Mouse (Mus musculus): Measurements from ENCODE around the gene Slc35g2. TPM values are rescaled to one million over a fixed set of nuclear protein-coding genes. Genes with fewer than 3 reads are reported as not detected.

Slc35g2 gene
- total and polyA plus RNA-seq, 2 experiments = 0.09 to 0.65 TPM

GRCm38 (mm10) chr9:100555686-100556085, 15.2 kb downstream of the Slc35g2 start:
- Histone ChIP-seq H3K27me3 (ENCODE audit: control insufficient read depth, insufficient read depth, low read length) (no peaks in the 10 kb centered on the region), H3K27ac (replicated peaks; ENCODE audit: insufficient read depth, low read depth, low read length) (no peak overlapping the region), H3K36me3 (ENCODE audit: control insufficient read depth, insufficient read depth, low read length) (peaks cover 4% of the 10 kb centered on the region), H3K9ac (ENCODE audit: low read depth, low read length) (no peak overlapping the region), H3K4me1 (ENCODE audit: control insufficient read depth, insufficient read depth, low read length) (no peaks in the 10 kb centered on the region), H3K4me3 (ENCODE audit: insufficient read depth, low read depth, low read length) (no peak overlapping the region), H3K79me2 (ENCODE audit: control insufficient read depth, insufficient read depth, low read length) (no peaks in the 10 kb centered on the region)
- 84% methylated on average over 5 of the region's 5 CpGs for WGBS
- no peak for DNase-seq (ENCODE audit: extremely low read depth, low read depth, low spot score)
- no peak for TF ChIP-seq CTCF (IDR thresholded peaks at IDR 0.05; ENCODE audit: low read depth, low read length)
- no peak for TF ChIP-seq POLR2A (IDR thresholded peaks at IDR 0.05; ENCODE audit: extremely low read depth, insufficient read depth, low read length)

GRCm38 (mm10) chr9:100548313-100548712, 22.6 kb downstream of the Slc35g2 start:
- no peaks in the 10 kb centered on the region for H3K27me3 ChIP-seq (ENCODE audit: control insufficient read depth, insufficient read depth, low read length)
- no peak overlapping the region for H3K4me3 ChIP-seq (ENCODE audit: insufficient read depth, low read depth, low read length)
- H3K36me3 ChIP-seq (ENCODE audit: control insufficient read depth, insufficient read depth, low read length) = peaks cover 4% of the 10 kb centered on the region
- peaks cover 2% of the 10 kb centered on the region; the same call in 1 of the 2 replicates for H3K79me2 ChIP-seq (ENCODE audit: control insufficient read depth, insufficient read depth, low read length)
- H3K9ac ChIP-seq (ENCODE audit: low read depth, low read length) = no peak overlapping the region
- no peak for DNase-seq (ENCODE audit: extremely low read depth, low read depth, low spot score)
- TF ChIP-seq CTCF (IDR thresholded peaks at IDR 0.05; ENCODE audit: low read depth, low read length) = no peak
- TF ChIP-seq POLR2A (IDR thresholded peaks at IDR 0.05; ENCODE audit: extremely low read depth, insufficient read depth, low read length) = no peak
- 96% methylated on average over 2 of the region's 2 CpGs for WGBS
- H3K27ac ChIP-seq (replicated peaks; ENCODE audit: insufficient read depth, low read depth, low read length) = no peak overlapping the region
- no peaks in the 10 kb centered on the region for H3K4me1 ChIP-seq (ENCODE audit: control insufficient read depth, insufficient read depth, low read length)

GRCm38 (mm10) chr9:100546594-100546910, 24.3 kb downstream of the Slc35g2 start:
- DNase-seq (ENCODE audit: extremely low read depth, low read depth, low spot score) = peak; percentile 78
- Histone ChIP-seq H3K79me2 (ENCODE audit: control insufficient read depth, insufficient read depth, low read length) (peaks cover 3% of the 10 kb centered on the region; the same call in 1 of the 2 replicates), H3K9ac (ENCODE audit: low read depth, low read length) (peak overlapping the region; percentile 74), H3K27ac (replicated peaks; ENCODE audit: insufficient read depth, low read depth, low read length) (peak overlapping the region; percentile 81), H3K4me1 (ENCODE audit: control insufficient read depth, insufficient read depth, low read length) (no peaks in the 10 kb centered on the region), H3K4me3 (ENCODE audit: insufficient read depth, low read depth, low read length) (peak overlapping the region; percentile 68), H3K36me3 (ENCODE audit: control insufficient read depth, insufficient read depth, low read length) (no peaks in the 10 kb centered on the region), H3K27me3 (ENCODE audit: control insufficient read depth, insufficient read depth, low read length) (no peaks in the 10 kb centered on the region)
- no peak for TF ChIP-seq POLR2A (IDR thresholded peaks at IDR 0.05; ENCODE audit: extremely low read depth, insufficient read depth, low read length)
- TF ChIP-seq CTCF (IDR thresholded peaks at IDR 0.05; ENCODE audit: low read depth, low read length) = no peak; the same call in 1 of the 2 replicates
- WGBS = 2% methylated on average over 9 of the region's 9 CpGs

GRCm38 (mm10) chr9:100545715-100546593, 24.9 kb downstream of the Slc35g2 start, which contains the start of gene Nck1:
TSS of gene Nck1 (minus strand) at chr9:100546134.
- Histone ChIP-seq H3K27me3 (ENCODE audit: control insufficient read depth, insufficient read depth, low read length) (no peaks in the 10 kb centered on the region), H3K4me1 (ENCODE audit: control insufficient read depth, insufficient read depth, low read length) (no peaks in the 10 kb centered on the region), H3K79me2 (ENCODE audit: control insufficient read depth, insufficient read depth, low read length) (peaks cover 6% of the 10 kb centered on the region; the same call in 1 of the 2 replicates), H3K27ac (replicated peaks; ENCODE audit: insufficient read depth, low read depth, low read length) (peak within 1 kb of the TSS; percentile 89), H3K9ac (ENCODE audit: low read depth, low read length) (peak within 1 kb of the TSS; percentile 89), H3K36me3 (ENCODE audit: control insufficient read depth, insufficient read depth, low read length) (no peaks in the 10 kb centered on the region), H3K4me3 (ENCODE audit: insufficient read depth, low read depth, low read length) (peak within 1 kb of the TSS; percentile 81)
- peak; percentile 83 for DNase-seq (ENCODE audit: extremely low read depth, low read depth, low spot score)
- under 1% methylated on average over 92 of the region's 93 CpGs for WGBS
- TF ChIP-seq CTCF (IDR thresholded peaks at IDR 0.05; ENCODE audit: low read depth, low read length) = peak; percentile 68
- peak; percentile 62 for TF ChIP-seq POLR2A (IDR thresholded peaks at IDR 0.05; ENCODE audit: extremely low read depth, insufficient read depth, low read length)

GRCm38 (mm10) chr9:100544948-100545714, 25.8 kb downstream of the Slc35g2 start:
- Histone ChIP-seq H3K27ac (replicated peaks; ENCODE audit: insufficient read depth, low read depth, low read length) (peak overlapping the region; percentile 89), H3K79me2 (ENCODE audit: control insufficient read depth, insufficient read depth, low read length) (peaks cover 12% of the 10 kb centered on the region; the same call in 1 of the 2 replicates), H3K4me1 (ENCODE audit: control insufficient read depth, insufficient read depth, low read length) (no peaks in the 10 kb centered on the region; the same call in 1 of the 2 replicates), H3K4me3 (ENCODE audit: insufficient read depth, low read depth, low read length) (peak overlapping the region; percentile 81), H3K9ac (ENCODE audit: low read depth, low read length) (peak overlapping the region; percentile 89), H3K27me3 (ENCODE audit: control insufficient read depth, insufficient read depth, low read length) (no peaks in the 10 kb centered on the region), H3K36me3 (ENCODE audit: control insufficient read depth, insufficient read depth, low read length) (no peaks in the 10 kb centered on the region)
- WGBS = under 1% methylated on average over 38 of the region's 38 CpGs
- peak; percentile 67 for DNase-seq (ENCODE audit: extremely low read depth, low read depth, low spot score)
- no peak for TF ChIP-seq POLR2A (IDR thresholded peaks at IDR 0.05; ENCODE audit: extremely low read depth, insufficient read depth, low read length)
- TF ChIP-seq CTCF (IDR thresholded peaks at IDR 0.05; ENCODE audit: low read depth, low read length) = no peak

Data from liver, adult 2 months (tissue).